Mouse (Mus musculus) liver, embryonic 11.5 days (tissue): ENCODE data around the gene Dbndd2. TPM values are rescaled to one million over a fixed set of nuclear protein-coding genes. Genes with fewer than 3 reads are reported as not detected.

ENCODE experiments used
- ATAC-seq: fragments of 200-750 bp; cut with Nextera tagmentation; replicated peaks from 2 replicates; pipeline ENCODE4 v1.8.0; 2017; ENCODE audit warnings: moderate number of reproducible peaks, mild to moderate bottlenecking, moderate TSS enrichment, moderate library complexity; ENCODE audit not compliant: low FRiP score
- DNase-seq: peaks from one replicate; pipeline ENCODE4 v3.0.0-alpha.2; 2017; ENCODE audit warnings: low spot score
- H3K27ac ChIP-seq: fragments of 300-500 bp; sonication (generic); 2 replicates; pipeline ENCODE4 v1.5.1; 2014; ENCODE audit warnings: mild to moderate bottlenecking, low read depth, low read length, control low read depth
- H3K27me3 ChIP-seq: fragments of 300-500 bp; sonication (generic); replicated peaks from 2 replicates; pipeline ENCODE4 v1.6.1; 2014; ENCODE audit warnings: low read length, mixed read lengths; ENCODE audit not compliant: control insufficient read depth, insufficient read depth
- H3K36me3 ChIP-seq: fragments of 300-500 bp; sonication (generic); 2 replicates; pipeline ENCODE4 v1.6.1; 2014; ENCODE audit warnings: mild to moderate bottlenecking, low read length, moderate library complexity, mixed read lengths; ENCODE audit not compliant: control insufficient read depth, insufficient read depth
- H3K4me1 ChIP-seq: fragments of 300-500 bp; sonication (generic); replicated peaks from 2 replicates; pipeline ENCODE4 v1.6.1; 2014; ENCODE audit warnings: low read length, mixed read lengths; ENCODE audit not compliant: control insufficient read depth, insufficient read depth
- H3K4me2 ChIP-seq: fragments of 300-500 bp; sonication (generic); 2 replicates; pipeline ENCODE4 v1.6.1; 2014; ENCODE audit warnings: mild to moderate bottlenecking, control low read depth, moderate library complexity
- H3K4me3 ChIP-seq: fragments of 300-500 bp; sonication (generic); 2 replicates; pipeline ENCODE4 v1.5.1; 2014; ENCODE audit warnings: low read depth, low read length, control low read depth
- H3K9ac ChIP-seq: fragments of 300-500 bp; sonication (generic); 2 replicates; pipeline ENCODE4 v1.6.1; 2014; ENCODE audit warnings: low read depth, low read length, control low read depth
- H3K9me3 ChIP-seq: fragments of 300-500 bp; sonication (generic); 2 replicates; pipeline ENCODE4 v1.6.1; 2016; ENCODE audit warnings: low read length, inconsistent platforms, mixed read lengths; ENCODE audit not compliant: control insufficient read depth
- WGBS: fragments of 180-500 bp; shearing (Covaris S2); extraction: QIAGEN DNeasy Blood & Tissue Kit; methylation state at CpG from one replicate; pipeline ENCODE4 v1.1.7; 2014; 5-methylcytosine and 5-hydroxymethylcytosine counted together
- polyA plus RNA-seq: library from polyadenylated mRNA; unstranded; fragments of >200 nt; fragmentation: Nextera tagmentation; extraction: Ambion mirVana; gene quantifications from 2 replicates; pipeline ENCODE4 v1.2.1, GENCODE M21; 2014

Gene Dbndd2
- polyA plus RNA-seq, 1 experiment from 2014 or later: 2.1 TPM

DNA sequence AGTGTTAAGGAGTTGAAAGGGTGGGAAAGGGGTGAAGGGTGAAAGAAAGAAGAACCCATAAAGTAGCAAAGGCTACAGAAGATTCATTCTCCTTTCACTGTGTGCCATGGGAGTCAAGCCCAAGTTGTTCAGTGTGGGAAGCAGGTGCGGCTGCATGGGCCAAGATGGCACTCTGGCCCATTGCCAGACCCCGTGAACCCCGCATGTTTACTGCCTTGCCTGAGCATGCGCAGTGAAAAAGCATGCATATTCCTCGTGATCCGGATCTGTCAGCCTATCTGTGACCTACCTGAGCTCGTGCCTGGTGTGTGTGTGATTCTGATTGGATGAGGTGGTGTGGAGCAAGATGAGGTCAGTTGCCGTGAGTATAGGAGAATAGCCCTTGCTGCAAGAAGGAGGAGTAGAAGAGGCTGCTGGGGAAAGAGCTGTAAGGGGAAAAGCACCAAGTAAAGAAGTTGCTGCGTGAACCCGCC is 37.4 kb downstream of the Dbndd2 start:
- H3K9ac ChIP-seq: no peak overlapping the region
- ATAC-seq: no peak
- H3K4me2 ChIP-seq: no peak overlapping the region
- 0 out of 2 replicates have a peak, but pooled peaks cover 2% of the 10 kb centered on the region for H3K27me3 ChIP-seq
- H3K36me3 ChIP-seq: no peaks in the 10 kb centered on the region
- no peak for DNase-seq
- H3K4me3 ChIP-seq: no peak overlapping the region
- peaks cover 3% of the 10 kb centered on the region; the same call in 1 of the 2 replicates for H3K4me1 ChIP-seq
- no peaks in the 10 kb centered on the region for H3K9me3 ChIP-seq
- WGBS: 72% methylated on average over 10 of the region's 10 CpGs
- H3K27ac ChIP-seq: no peak overlapping the region

- H3K9ac ChIP-seq: no peak overlapping the region
- H3K9me3 ChIP-seq: no peaks in the 10 kb centered on the region
- no peak overlapping the region for H3K27ac ChIP-seq
- no peaks in the 10 kb centered on the region for H3K4me1 ChIP-seq
- no peaks in the 10 kb centered on the region for H3K36me3 ChIP-seq
- ATAC-seq (no peak), DNase-seq (no peak)
- H3K4me3 ChIP-seq: no peak overlapping the region
- H3K27me3 ChIP-seq: no peaks in the 10 kb centered on the region
- WGBS: 56% methylated on average over 5 of the region's 5 CpGs
- no peak overlapping the region for H3K4me2 ChIP-seq
These were observed 42.7 kb downstream of the Dbndd2 start for GRCm38 (mm10) chr2:164528557-164528956.

DNA sequence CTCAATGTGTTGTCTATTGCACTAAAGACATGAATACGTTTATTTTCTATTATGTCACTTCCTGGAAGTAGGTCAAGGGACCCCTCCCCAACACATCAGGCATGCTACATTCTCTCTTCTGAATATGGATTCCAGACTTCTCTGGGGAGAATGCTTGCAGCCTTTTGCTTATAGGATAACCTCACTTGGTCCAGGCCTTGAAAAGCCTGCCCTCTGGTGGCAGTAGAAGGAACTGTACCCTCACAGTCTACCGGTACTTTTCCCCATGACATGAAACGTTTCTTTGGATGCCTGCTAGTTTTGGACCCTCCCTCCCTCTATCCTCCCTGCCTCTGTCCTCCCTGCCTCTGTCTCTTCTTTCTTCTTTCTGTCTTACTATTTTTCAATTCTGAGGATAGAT is 45.3 kb downstream of the Dbndd2 start:
- H3K36me3 ChIP-seq: no peaks in the 10 kb centered on the region
- ATAC-seq: no peak
- no peak for DNase-seq
- H3K4me3 ChIP-seq: no peak overlapping the region
- no peak overlapping the region for H3K9ac ChIP-seq
- no peaks in the 10 kb centered on the region for H3K9me3 ChIP-seq
- WGBS: 6% methylated on average over 3 of the region's 3 CpGs
- no peak overlapping the region for H3K4me2 ChIP-seq
- H3K27me3 ChIP-seq: no peaks in the 10 kb centered on the region
- H3K27ac ChIP-seq: no peak overlapping the region
- H3K4me1 ChIP-seq: no peaks in the 10 kb centered on the region

GRCm38 (mm10) chr2:164534315-164534714 is 48.4 kb downstream of the Dbndd2 start:
- Histone ChIP-seq H3K27ac (no peak overlapping the region), H3K27me3 (no peaks in the 10 kb centered on the region), H3K4me2 (no peak overlapping the region), H3K4me1 (no peaks in the 10 kb centered on the region), H3K9me3 (no peaks in the 10 kb centered on the region), H3K4me3 (no peak overlapping the region), H3K9ac (no peak overlapping the region), H3K36me3 (no peaks in the 10 kb centered on the region)
- no peak for DNase-seq
- 70% methylated on average over 10 of the region's 10 CpGs for WGBS
- no peak for ATAC-seq

- Histone ChIP-seq H3K9ac (no peak overlapping the region), H3K4me1 (no peaks in the 10 kb centered on the region), H3K27me3 (no peaks in the 10 kb centered on the region), H3K36me3 (no peaks in the 10 kb centered on the region), H3K9me3 (no peaks in the 10 kb centered on the region), H3K4me2 (no peak overlapping the region), H3K4me3 (no peak overlapping the region), H3K27ac (no peak overlapping the region)
- WGBS: 71% methylated on average over 4 of the region's 4 CpGs
- ATAC-seq (no peak), DNase-seq (no peak)
These were observed 51.1 kb downstream of the Dbndd2 start for GRCm38 (mm10) chr2:164537003-164537402.

GRCm38 (mm10) chr2:164540652-164541427 is 54.9 kb downstream of the Dbndd2 start:
- no peak overlapping the region for H3K27ac ChIP-seq
- H3K27me3 ChIP-seq: no peaks in the 10 kb centered on the region; the same call in 1 of the 2 replicates
- no peak overlapping the region for H3K4me2 ChIP-seq
- ATAC-seq: no peak
- H3K36me3 ChIP-seq: no peaks in the 10 kb centered on the region
- no peak for DNase-seq
- no peaks in the 10 kb centered on the region for H3K4me1 ChIP-seq
- H3K9ac ChIP-seq: no peak overlapping the region
- H3K9me3 ChIP-seq: no peaks in the 10 kb centered on the region
- H3K4me3 ChIP-seq: no peak overlapping the region
- 26% methylated on average over 8 of the region's 8 CpGs for WGBS

GRCm38 (mm10) chr2:164542132-164542531 is 56.2 kb downstream of the Dbndd2 start:
- Histone ChIP-seq H3K9me3 (no peaks in the 10 kb centered on the region), H3K27me3 (no peaks in the 10 kb centered on the region; the same call in 1 of the 2 replicates), H3K36me3 (no peaks in the 10 kb centered on the region), H3K27ac (no peak overlapping the region), H3K9ac (no peak overlapping the region), H3K4me1 (no peaks in the 10 kb centered on the region), H3K4me2 (no peak overlapping the region), H3K4me3 (no peak overlapping the region)
- ATAC-seq (no peak), DNase-seq (no peak)
- WGBS: 77% methylated on average over 5 of the region's 5 CpGs

- H3K9ac ChIP-seq: no peak overlapping the region
- DNase-seq (no peak), ATAC-seq (no peak)
- no peak overlapping the region for H3K27ac ChIP-seq
- no peaks in the 10 kb centered on the region; the same call in 1 of the 2 replicates for H3K27me3 ChIP-seq
- no peaks in the 10 kb centered on the region for H3K9me3 ChIP-seq
- 80% methylated on average over 7 of the region's 7 CpGs for WGBS
- H3K4me3 ChIP-seq: no peak overlapping the region
- H3K4me2 ChIP-seq: no peak overlapping the region
- no peaks in the 10 kb centered on the region for H3K4me1 ChIP-seq
- no peaks in the 10 kb centered on the region for H3K36me3 ChIP-seq
These were observed 56.7 kb downstream of the Dbndd2 start for GRCm38 (mm10) chr2:164542598-164542997.
